Mouse (Mus musculus) intestine, embryonic 15.5 days (tissue): Measurements from ENCODE around the gene Myo18b. TPM values are rescaled to one million over a fixed set of nuclear protein-coding genes. Genes with fewer than 3 reads are reported as not detected.

Source experiments
- ATAC-seq: fragments of 200-750 bp; cut with Nextera tagmentation; 2 replicates; pipeline ENCODE4 v1.8.0; 2017; ENCODE audit warnings: moderate TSS enrichment, moderate library complexity
- H3K27ac ChIP-seq: fragments of 300-500 bp; sonication (generic); 2 replicates; pipeline ENCODE4 v1.5.1; 2015; ENCODE audit warnings: mild to moderate bottlenecking, inconsistent platforms
- H3K27me3 ChIP-seq: fragments of 300-500 bp; sonication (generic); replicated peaks from 2 replicates; pipeline ENCODE4 v1.6.1; 2015; ENCODE audit warnings: inconsistent platforms
- H3K36me3 ChIP-seq: fragments of 300-500 bp; sonication (generic); 2 replicates; pipeline ENCODE4 v1.6.1; 2015; ENCODE audit warnings: inconsistent platforms
- H3K4me1 ChIP-seq: fragments of 300-500 bp; sonication (generic); replicated peaks from 2 replicates; pipeline ENCODE4 v1.6.1; 2015; ENCODE audit warnings: inconsistent platforms
- H3K4me2 ChIP-seq: fragments of 300-500 bp; sonication (generic); replicated peaks from 2 replicates; pipeline ENCODE4 v1.6.1; 2015; ENCODE audit warnings: mild to moderate bottlenecking, inconsistent platforms
- H3K4me3 ChIP-seq: fragments of 300-500 bp; sonication (generic); replicated peaks from 2 replicates; pipeline ENCODE4 v1.5.1; 2015; ENCODE audit warnings: inconsistent platforms
- H3K9ac ChIP-seq: fragments of 300-500 bp; sonication (generic); 2 replicates; pipeline ENCODE4 v1.6.1; 2015; ENCODE audit warnings: inconsistent platforms
- H3K9me3 ChIP-seq: fragments of 300-500 bp; sonication (generic); 2 replicates; pipeline ENCODE4 v1.6.1; 2016; ENCODE audit warnings: inconsistent platforms
- WGBS: fragments of 180-500 bp; shearing (Covaris S2); methylation state at CpG from one replicate; pipeline ENCODE4 v1.1.7; 2015; 5-methylcytosine and 5-hydroxymethylcytosine counted together
- polyA plus RNA-seq: library from polyadenylated mRNA; unstranded; fragments of >200 nt; fragmentation: Nextera tagmentation; extraction: Ambion mirVana; gene quantifications from 2 replicates; pipeline ENCODE4 v1.2.1, GENCODE M21; 2015

The Myo18b gene
- polyA plus RNA-seq, 1 experiment from 2014 or later = 0.39 TPM

DNA sequence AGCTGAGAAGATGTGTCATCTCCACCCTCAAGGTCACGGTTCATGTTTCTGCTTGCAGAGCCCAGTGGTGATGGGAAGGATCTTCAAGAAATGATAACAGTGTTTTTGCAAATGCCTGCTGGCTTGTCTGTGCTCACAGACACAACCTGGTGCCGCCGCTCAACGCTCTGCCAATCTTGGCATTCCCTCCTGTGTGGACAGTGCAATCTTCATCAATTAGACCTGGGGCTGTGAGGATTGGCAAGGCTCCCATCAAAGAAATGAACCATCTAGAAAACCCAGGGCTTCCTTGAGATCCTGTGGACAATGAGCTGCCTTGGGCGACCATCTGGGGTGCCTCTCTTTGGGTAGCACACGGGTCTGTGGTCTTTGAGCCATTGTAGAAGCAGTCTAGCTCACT lies 109.4 kb downstream of the Myo18b start:
- H3K36me3 ChIP-seq = no peaks in the 10 kb centered on the region
- no peak overlapping the region for H3K9ac ChIP-seq
- H3K4me1 ChIP-seq = no peaks in the 10 kb centered on the region
- no peak overlapping the region for H3K4me2 ChIP-seq
- 88% methylated on average over 6 of the region's 6 CpGs for WGBS
- no peaks in the 10 kb centered on the region for H3K27me3 ChIP-seq
- no peak for ATAC-seq
- no peaks in the 10 kb centered on the region for H3K9me3 ChIP-seq
- no peak overlapping the region for H3K4me3 ChIP-seq
- H3K27ac ChIP-seq = no peak overlapping the region

- Histone ChIP-seq H3K27me3 (no peaks in the 10 kb centered on the region), H3K4me3 (no peak overlapping the region), H3K9me3 (no peaks in the 10 kb centered on the region), H3K4me1 (no peaks in the 10 kb centered on the region), H3K9ac (no peak overlapping the region), H3K36me3 (no peaks in the 10 kb centered on the region), H3K4me2 (no peak overlapping the region), H3K27ac (no peak overlapping the region)
- ATAC-seq = no peak
- 75% methylated on average over 8 of the region's 8 CpGs for WGBS
Measured at GRCm38 (mm10) chr5:112786031-112786430, 110.1 kb downstream of the Myo18b start.

DNA sequence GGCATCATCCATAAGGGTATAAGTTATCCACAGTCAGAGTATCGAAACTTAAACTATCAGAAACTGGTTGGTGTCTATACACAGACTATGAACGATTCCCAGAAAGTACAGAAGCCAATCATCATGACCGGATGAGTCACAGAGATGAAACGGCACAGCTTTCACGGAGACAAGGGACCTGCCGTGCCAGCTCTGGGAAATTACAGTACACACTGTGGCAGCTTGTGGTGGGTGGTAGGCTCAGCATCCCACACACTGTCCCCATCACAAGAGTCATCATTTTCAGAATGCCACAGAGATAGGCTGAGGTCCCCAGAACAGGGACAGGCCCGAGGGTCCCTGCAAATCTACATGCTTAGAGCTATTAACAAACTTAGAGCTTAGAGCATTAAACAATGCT lies 114.4 kb downstream of the Myo18b start:
- 87% methylated on average over 7 of the region's 7 CpGs for WGBS
- Histone ChIP-seq H3K27me3 (no peaks in the 10 kb centered on the region), H3K36me3 (no peaks in the 10 kb centered on the region), H3K27ac (no peak overlapping the region), H3K9me3 (no peaks in the 10 kb centered on the region), H3K4me1 (no peaks in the 10 kb centered on the region), H3K4me2 (no peak overlapping the region), H3K9ac (no peak overlapping the region), H3K4me3 (no peak overlapping the region)
- no peak for ATAC-seq

- no peaks in the 10 kb centered on the region for H3K36me3 ChIP-seq
- H3K4me2 ChIP-seq = no peak overlapping the region
- ATAC-seq = no peak
- no peak overlapping the region for H3K9ac ChIP-seq
- H3K27ac ChIP-seq = no peak overlapping the region
- no peaks in the 10 kb centered on the region for H3K27me3 ChIP-seq
- no peaks in the 10 kb centered on the region for H3K4me1 ChIP-seq
- no peaks in the 10 kb centered on the region for H3K9me3 ChIP-seq
- no peak overlapping the region for H3K4me3 ChIP-seq
- 91% methylated on average over 4 of the region's 4 CpGs for WGBS
Measured at GRCm38 (mm10) chr5:112781231-112781630, 114.9 kb downstream of the Myo18b start.

GRCm38 (mm10) chr5:112780383-112780782 lies 115.8 kb downstream of the Myo18b start:
- H3K27ac ChIP-seq = no peak overlapping the region
- no peak overlapping the region for H3K9ac ChIP-seq
- no peaks in the 10 kb centered on the region for H3K9me3 ChIP-seq
- no peak overlapping the region for H3K4me2 ChIP-seq
- H3K36me3 ChIP-seq = no peaks in the 10 kb centered on the region
- H3K4me1 ChIP-seq = no peaks in the 10 kb centered on the region
- H3K4me3 ChIP-seq = no peak overlapping the region
- no peak for ATAC-seq
- WGBS = 50% methylated on average over 5 of the region's 5 CpGs
- H3K27me3 ChIP-seq = no peaks in the 10 kb centered on the region

DNA sequence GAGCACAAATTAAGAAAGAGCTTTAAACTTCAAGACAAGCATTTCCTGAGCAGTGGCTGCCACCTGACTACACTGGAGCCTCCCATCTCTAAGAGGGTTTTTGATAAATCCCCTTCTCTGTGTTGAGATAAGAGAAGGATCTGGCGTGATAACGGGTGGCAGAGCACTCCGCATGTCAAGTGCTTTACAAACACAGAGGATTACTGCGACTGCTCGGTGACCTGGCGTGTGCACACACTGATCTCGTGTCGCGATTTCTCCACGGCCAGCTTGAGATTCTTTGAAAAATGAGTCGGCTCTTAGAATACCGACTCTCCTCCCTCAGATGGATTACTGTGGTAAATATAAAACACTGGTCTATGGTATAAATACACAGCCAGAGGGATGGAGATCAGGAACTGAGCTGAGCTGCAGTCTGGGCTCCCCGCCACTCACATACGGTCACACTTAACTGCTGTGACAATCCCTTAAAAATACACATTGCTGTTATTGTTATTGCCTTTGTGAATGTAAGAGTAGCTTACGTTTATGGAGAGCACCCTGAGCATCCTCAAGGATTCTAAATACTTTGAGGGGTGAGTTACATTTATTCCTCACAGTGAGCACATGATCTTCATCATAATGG lies 119.3 kb downstream of the Myo18b start:
- Histone ChIP-seq H3K9ac (no peak overlapping the region), H3K9me3 (no peaks in the 10 kb centered on the region), H3K27ac (no peak overlapping the region), H3K27me3 (no peaks in the 10 kb centered on the region), H3K4me1 (no peaks in the 10 kb centered on the region), H3K4me2 (no peak overlapping the region), H3K4me3 (no peak overlapping the region), H3K36me3 (no peaks in the 10 kb centered on the region)
- 24% methylated on average over 15 of the region's 15 CpGs for WGBS
- ATAC-seq = no peak

DNA sequence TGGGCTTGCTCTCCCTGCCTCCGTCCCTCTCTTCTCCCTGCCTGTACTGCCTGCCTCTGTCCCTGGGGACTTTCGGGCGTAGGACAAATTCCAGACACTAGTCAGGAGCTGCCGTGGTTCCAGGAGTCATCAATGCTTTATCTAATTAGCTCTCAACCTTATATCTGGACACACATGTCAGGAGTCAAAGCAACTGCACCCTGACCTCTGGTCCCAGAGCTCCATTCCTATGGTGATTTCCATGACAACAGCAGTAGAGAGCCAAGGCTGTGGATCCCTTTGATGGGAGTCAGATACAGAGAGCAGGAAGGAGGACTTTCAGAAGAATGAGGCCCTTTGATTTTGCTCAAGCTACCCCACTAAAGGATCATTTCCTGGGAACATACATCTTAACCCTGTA lies 122.7 kb downstream of the Myo18b start:
- Histone ChIP-seq H3K4me3 (no peak overlapping the region), H3K9ac (no peak overlapping the region), H3K27ac (no peak overlapping the region), H3K27me3 (no peaks in the 10 kb centered on the region), H3K9me3 (no peaks in the 10 kb centered on the region), H3K4me2 (no peak overlapping the region), H3K36me3 (no peaks in the 10 kb centered on the region), H3K4me1 (no peaks in the 10 kb centered on the region)
- 33% methylated on average over 4 of the region's 4 CpGs for WGBS
- no peak for ATAC-seq

DNA sequence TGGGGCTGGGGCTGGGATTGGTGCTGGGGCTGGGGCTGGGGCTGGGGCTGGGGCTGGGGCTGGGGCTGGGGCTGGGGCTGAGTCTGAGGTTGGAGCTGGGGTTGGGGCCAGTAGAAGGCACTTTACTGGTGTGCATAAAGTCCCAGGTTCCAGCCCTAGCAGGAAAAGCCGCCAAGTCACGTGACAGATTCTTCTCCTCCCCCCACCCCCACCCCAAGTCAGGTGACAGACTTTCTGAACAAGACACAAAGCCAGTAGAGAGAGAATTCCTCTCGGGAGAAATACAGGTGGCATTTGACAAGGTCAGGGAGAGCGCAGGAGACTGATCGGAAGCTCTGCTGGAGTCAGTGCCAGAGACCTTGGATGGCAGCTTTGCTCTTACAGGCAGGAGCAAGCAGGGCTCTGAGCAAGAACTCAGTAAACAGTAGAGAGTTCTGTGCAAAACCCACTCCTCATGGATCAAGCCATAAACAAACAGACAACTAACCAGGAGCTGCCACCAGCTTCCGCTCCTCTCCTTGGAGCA lies 124.7 kb downstream of the Myo18b start:
- H3K4me1 ChIP-seq = no peaks in the 10 kb centered on the region
- H3K4me2 ChIP-seq = no peak overlapping the region
- H3K27ac ChIP-seq = no peak overlapping the region
- no peaks in the 10 kb centered on the region for H3K9me3 ChIP-seq
- ATAC-seq = no peak
- H3K9ac ChIP-seq = no peak overlapping the region
- H3K36me3 ChIP-seq = no peaks in the 10 kb centered on the region
- no peaks in the 10 kb centered on the region for H3K27me3 ChIP-seq
- WGBS = 50% methylated on average over 6 of the region's 6 CpGs
- H3K4me3 ChIP-seq = no peak overlapping the region

DNA sequence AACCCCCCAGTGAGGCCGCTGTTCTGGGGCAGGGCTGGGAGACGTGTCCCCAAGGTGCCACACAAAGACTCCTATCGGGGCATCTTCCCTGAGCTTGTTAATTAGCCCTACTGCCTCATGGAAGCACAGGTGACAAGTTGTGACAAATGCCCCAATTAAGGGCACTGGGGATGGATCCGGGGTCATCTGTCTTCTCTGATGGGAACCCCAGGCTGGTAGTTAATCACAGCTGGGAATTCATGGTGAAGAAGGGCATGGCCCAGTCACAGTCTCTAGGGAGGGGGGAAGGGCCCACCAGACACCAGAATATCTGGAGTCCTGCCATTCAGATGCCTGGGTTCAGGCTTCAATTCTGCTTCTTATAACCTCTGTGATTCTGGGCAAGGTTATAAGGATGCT lies 126.4 kb downstream of the Myo18b start:
- Histone ChIP-seq H3K27me3 (no peaks in the 10 kb centered on the region), H3K27ac (no peak overlapping the region), H3K9ac (no peak overlapping the region), H3K4me2 (no peak overlapping the region), H3K9me3 (no peaks in the 10 kb centered on the region), H3K4me1 (no peaks in the 10 kb centered on the region), H3K4me3 (no peak overlapping the region), H3K36me3 (no peaks in the 10 kb centered on the region)
- no peak for ATAC-seq
- 18% methylated on average over 4 of the region's 4 CpGs for WGBS

DNA sequence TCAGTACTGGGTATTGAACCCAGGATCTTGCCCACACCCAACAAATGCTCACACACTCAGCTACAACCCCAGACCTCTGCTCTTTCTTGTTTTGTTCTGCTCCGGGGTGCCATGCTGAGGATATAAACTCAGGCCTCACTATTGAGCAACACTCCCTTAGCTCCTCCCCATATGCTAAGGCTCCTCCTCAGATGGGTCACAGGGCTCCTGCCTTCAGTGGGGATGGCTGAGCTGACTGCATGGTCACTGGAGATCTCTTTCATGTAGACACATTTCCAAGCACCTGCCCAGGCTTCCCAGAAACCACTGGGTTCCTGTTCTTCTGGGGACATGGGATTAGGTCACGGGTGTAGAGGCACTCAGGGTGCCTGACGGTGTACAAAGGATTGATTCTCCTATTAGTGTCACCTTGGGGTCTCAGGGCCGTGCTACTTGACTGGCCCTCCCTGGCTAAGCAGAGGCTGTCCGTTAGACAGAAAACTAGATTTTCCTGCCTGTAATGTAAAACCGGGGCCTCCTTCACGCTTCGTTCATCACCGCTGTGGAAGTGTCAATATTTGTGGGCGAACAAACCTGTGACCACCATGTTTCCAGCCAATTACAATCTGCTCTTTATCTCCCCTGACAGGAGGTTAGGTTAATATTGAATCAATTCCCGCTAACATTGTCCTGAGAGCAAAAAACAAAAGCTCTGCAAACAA lies 127.0 kb downstream of the Myo18b start:
- Histone ChIP-seq H3K4me3 (no peak overlapping the region), H3K4me2 (no peak overlapping the region), H3K36me3 (no peaks in the 10 kb centered on the region), H3K4me1 (no peaks in the 10 kb centered on the region), H3K27me3 (no peaks in the 10 kb centered on the region), H3K9ac (no peak overlapping the region), H3K27ac (no peak overlapping the region), H3K9me3 (no peaks in the 10 kb centered on the region)
- 43% methylated on average over 11 of the region's 11 CpGs for WGBS
- ATAC-seq = no peak

- no peak overlapping the region for H3K27ac ChIP-seq
- H3K9me3 ChIP-seq = no peaks in the 10 kb centered on the region
- no peak overlapping the region for H3K4me2 ChIP-seq
- ATAC-seq = no peak
- 91% methylated on average over 5 of the region's 5 CpGs for WGBS
- no peaks in the 10 kb centered on the region for H3K36me3 ChIP-seq
- no peaks in the 10 kb centered on the region for H3K27me3 ChIP-seq
- H3K4me1 ChIP-seq = no peaks in the 10 kb centered on the region
- H3K4me3 ChIP-seq = no peak overlapping the region
- no peak overlapping the region for H3K9ac ChIP-seq
Measured at GRCm38 (mm10) chr5:112768556-112768955, 127.6 kb downstream of the Myo18b start.

DNA sequence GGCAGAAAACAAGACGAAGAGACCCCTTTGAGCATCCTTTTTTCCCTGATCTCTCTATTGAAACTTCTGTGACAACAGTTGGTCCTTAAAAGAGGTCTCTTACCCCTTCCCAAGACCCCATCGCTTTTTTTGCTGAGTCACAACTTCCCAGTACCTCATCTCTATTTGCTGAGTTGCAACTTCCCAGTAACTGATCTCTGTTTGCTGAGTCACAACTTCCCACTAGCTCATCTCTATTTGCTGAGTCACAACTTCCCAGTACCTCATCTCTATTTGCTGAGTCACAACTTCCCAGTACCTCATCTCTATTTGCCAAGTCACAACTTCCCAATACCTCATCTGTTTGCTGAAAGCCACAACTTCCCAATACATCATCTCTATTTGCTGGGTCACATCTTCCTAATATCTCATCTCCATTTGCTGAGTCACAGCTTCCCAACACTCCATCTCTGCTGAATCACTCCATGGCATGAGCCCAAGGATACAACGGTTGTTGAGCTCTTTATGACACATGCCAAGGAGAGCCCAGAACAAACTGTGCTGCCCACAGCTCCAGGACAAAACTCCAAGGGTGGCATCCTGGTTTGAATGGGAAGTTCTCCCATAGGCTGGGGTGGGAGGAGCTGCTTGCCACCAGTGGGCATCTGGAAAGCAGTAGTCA lies 134.6 kb downstream of the Myo18b start:
- 86% methylated on average over 3 of the region's 3 CpGs for WGBS
- no peaks in the 10 kb centered on the region for H3K9me3 ChIP-seq
- H3K36me3 ChIP-seq = no peaks in the 10 kb centered on the region
- H3K4me1 ChIP-seq = no peaks in the 10 kb centered on the region
- H3K9ac ChIP-seq = no peak overlapping the region
- H3K27ac ChIP-seq = no peak overlapping the region
- ATAC-seq = no peak
- no peak overlapping the region for H3K4me2 ChIP-seq
- no peaks in the 10 kb centered on the region for H3K27me3 ChIP-seq
- no peak overlapping the region for H3K4me3 ChIP-seq
